Mouse (Mus musculus): ENCODE results near the gene Ryr3. TPM values are rescaled to one million over a fixed set of nuclear protein-coding genes. Genes with fewer than 3 reads are reported as not detected.

The Ryr3 gene
- polyA plus RNA-seq, 1 experiment from 2014 or later: 1.6 TPM

DNA sequence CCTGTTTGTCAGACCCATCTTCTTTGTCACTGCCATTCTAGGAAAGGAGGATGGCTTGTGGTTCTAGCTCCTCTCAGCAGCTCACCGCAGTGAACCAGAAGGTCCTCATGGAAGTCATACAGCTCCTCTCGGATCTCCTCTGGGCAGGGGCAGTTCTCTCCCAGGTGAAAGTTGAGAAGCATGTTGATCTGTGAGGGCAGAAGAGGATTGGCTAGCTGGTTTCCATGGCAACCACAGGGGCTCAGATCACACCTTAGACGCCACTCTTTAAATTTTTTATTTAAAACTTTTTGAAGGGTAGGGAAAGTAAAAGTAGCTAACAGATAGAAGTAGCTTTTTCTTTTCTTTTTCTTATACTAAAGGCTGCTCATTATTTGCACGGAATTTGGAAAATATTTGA, 390.3 kb downstream of the Ryr3 start:
- Histone ChIP-seq H3K4me1 (ENCODE audit: insufficient read depth, low read length) (no peaks in the 10 kb centered on the region), H3K9ac (replicated peaks; ENCODE audit: low read length) (no peak overlapping the region), H3K27me3 (ENCODE audit: insufficient read depth, low read length) (no peaks in the 10 kb centered on the region), H3K4me2 (replicated peaks; ENCODE audit: low read depth, low read length) (no peak overlapping the region), H3K4me3 (ENCODE audit: low read length) (no peak overlapping the region), H3K27ac (ENCODE audit: low read length) (no peak overlapping the region), H3K36me3 (ENCODE audit: insufficient read depth, low read length) (no peaks in the 10 kb centered on the region), H3K9me3 (ENCODE audit: low read length) (no peaks in the 10 kb centered on the region)
- WGBS: 24% methylated on average over 4 of the region's 4 CpGs
- ATAC-seq (ENCODE audit: low FRiP score, low TSS enrichment): no peak

GRCm38 (mm10) chr2:112822721-112823120, 394.2 kb downstream of the Ryr3 start:
- 31% methylated on average over 3 of the region's 3 CpGs for WGBS
- H3K9me3 ChIP-seq (ENCODE audit: low read length): no peaks in the 10 kb centered on the region
- no peaks in the 10 kb centered on the region for H3K36me3 ChIP-seq (ENCODE audit: insufficient read depth, low read length)
- H3K4me2 ChIP-seq (replicated peaks; ENCODE audit: low read depth, low read length): no peak overlapping the region
- no peak overlapping the region for H3K9ac ChIP-seq (replicated peaks; ENCODE audit: low read length)
- no peaks in the 10 kb centered on the region for H3K4me1 ChIP-seq (ENCODE audit: insufficient read depth, low read length)
- no peak overlapping the region for H3K27ac ChIP-seq (ENCODE audit: low read length)
- 0 out of 2 replicates have a peak, but pooled peaks have one; percentile 23 for ATAC-seq (ENCODE audit: low FRiP score, low TSS enrichment)
- no peak overlapping the region for H3K4me3 ChIP-seq (ENCODE audit: low read length)
- no peaks in the 10 kb centered on the region for H3K27me3 ChIP-seq (ENCODE audit: insufficient read depth, low read length)

DNA sequence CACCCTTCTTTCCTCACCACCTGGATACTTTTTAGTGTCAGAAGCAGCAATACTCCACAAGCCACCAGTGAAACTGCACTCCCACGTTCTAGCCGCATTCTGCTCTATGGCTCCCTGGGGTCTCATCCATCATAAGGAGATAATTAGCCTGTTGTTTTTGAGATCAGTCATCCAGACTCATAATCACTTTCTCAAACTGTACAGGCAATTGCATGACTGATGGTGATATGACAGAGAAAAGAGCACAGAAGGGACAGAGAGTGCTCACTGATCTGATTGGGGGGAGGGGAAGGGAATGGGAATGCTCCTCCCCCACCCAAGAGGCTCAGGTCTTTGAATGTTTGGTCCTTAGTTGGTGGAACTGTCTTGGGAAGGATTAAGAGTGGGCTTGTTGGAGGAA, 397.8 kb downstream of the Ryr3 start:
- H3K4me1 ChIP-seq (ENCODE audit: insufficient read depth, low read length): no peaks in the 10 kb centered on the region
- WGBS: 53% methylated on average over 2 of the region's 2 CpGs
- no peaks in the 10 kb centered on the region for H3K27me3 ChIP-seq (ENCODE audit: insufficient read depth, low read length)
- no peaks in the 10 kb centered on the region for H3K36me3 ChIP-seq (ENCODE audit: insufficient read depth, low read length)
- H3K9ac ChIP-seq (replicated peaks; ENCODE audit: low read length): no peak overlapping the region
- no peak overlapping the region for H3K27ac ChIP-seq (ENCODE audit: low read length)
- H3K4me3 ChIP-seq (ENCODE audit: low read length): no peak overlapping the region
- ATAC-seq (ENCODE audit: low FRiP score, low TSS enrichment): no peak
- no peak overlapping the region for H3K4me2 ChIP-seq (replicated peaks; ENCODE audit: low read depth, low read length)
- H3K9me3 ChIP-seq (ENCODE audit: low read length): no peaks in the 10 kb centered on the region

GRCm38 (mm10) chr2:112816976-112817375, 399.9 kb downstream of the Ryr3 start:
- 13% methylated on average over 3 of the region's 3 CpGs for WGBS
- Histone ChIP-seq H3K4me3 (ENCODE audit: low read length) (no peak overlapping the region), H3K4me2 (replicated peaks; ENCODE audit: low read depth, low read length) (no peak overlapping the region), H3K9me3 (ENCODE audit: low read length) (no peaks in the 10 kb centered on the region), H3K9ac (replicated peaks; ENCODE audit: low read length) (no peak overlapping the region), H3K4me1 (ENCODE audit: insufficient read depth, low read length) (no peaks in the 10 kb centered on the region), H3K27ac (ENCODE audit: low read length) (no peak overlapping the region), H3K27me3 (ENCODE audit: insufficient read depth, low read length) (no peaks in the 10 kb centered on the region), H3K36me3 (ENCODE audit: insufficient read depth, low read length) (no peaks in the 10 kb centered on the region)
- no peak for ATAC-seq (ENCODE audit: low FRiP score, low TSS enrichment)

DNA sequence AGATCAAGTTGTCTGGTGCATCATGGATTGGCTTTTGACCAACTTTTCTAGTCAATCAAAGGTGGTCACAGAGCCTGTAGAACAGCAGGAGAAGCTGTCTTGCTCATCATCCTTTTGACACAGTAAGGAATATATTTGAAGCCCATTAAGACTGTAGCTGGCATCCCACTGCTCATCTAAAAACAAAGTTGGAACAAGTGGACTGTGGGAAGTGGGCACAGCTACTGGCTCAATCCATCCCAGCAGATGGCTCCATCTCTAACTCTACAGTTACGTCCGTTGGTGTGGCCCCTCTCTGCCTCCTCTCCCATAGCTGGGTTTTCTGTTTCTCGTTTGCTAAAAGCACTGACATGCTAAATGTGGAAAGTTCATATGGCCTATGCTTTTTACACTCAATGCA, 400.9 kb downstream of the Ryr3 start:
- Histone ChIP-seq H3K27me3 (ENCODE audit: insufficient read depth, low read length) (no peaks in the 10 kb centered on the region), H3K4me2 (replicated peaks; ENCODE audit: low read depth, low read length) (no peak overlapping the region), H3K4me3 (ENCODE audit: low read length) (no peak overlapping the region), H3K9ac (replicated peaks; ENCODE audit: low read length) (no peak overlapping the region), H3K36me3 (ENCODE audit: insufficient read depth, low read length) (no peaks in the 10 kb centered on the region), H3K9me3 (ENCODE audit: low read length) (no peaks in the 10 kb centered on the region), H3K27ac (ENCODE audit: low read length) (no peak overlapping the region), H3K4me1 (ENCODE audit: insufficient read depth, low read length) (no peaks in the 10 kb centered on the region)
- ATAC-seq (ENCODE audit: low FRiP score, low TSS enrichment): no peak
- 75% methylated on average over 3 of the region's 3 CpGs for WGBS

- Histone ChIP-seq H3K4me1 (ENCODE audit: insufficient read depth, low read length) (no peaks in the 10 kb centered on the region), H3K4me3 (ENCODE audit: low read length) (no peak overlapping the region), H3K27me3 (ENCODE audit: insufficient read depth, low read length) (no peaks in the 10 kb centered on the region), H3K36me3 (ENCODE audit: insufficient read depth, low read length) (no peaks in the 10 kb centered on the region), H3K9me3 (ENCODE audit: low read length) (no peaks in the 10 kb centered on the region), H3K4me2 (replicated peaks; ENCODE audit: low read depth, low read length) (no peak overlapping the region), H3K9ac (replicated peaks; ENCODE audit: low read length) (no peak overlapping the region), H3K27ac (ENCODE audit: low read length) (no peak overlapping the region)
- ATAC-seq (ENCODE audit: low FRiP score, low TSS enrichment): no peak
- 68% methylated on average over 5 of the region's 5 CpGs for WGBS
Observed at GRCm38 (mm10) chr2:112812637-112813402, 404.1 kb downstream of the Ryr3 start.

DNA sequence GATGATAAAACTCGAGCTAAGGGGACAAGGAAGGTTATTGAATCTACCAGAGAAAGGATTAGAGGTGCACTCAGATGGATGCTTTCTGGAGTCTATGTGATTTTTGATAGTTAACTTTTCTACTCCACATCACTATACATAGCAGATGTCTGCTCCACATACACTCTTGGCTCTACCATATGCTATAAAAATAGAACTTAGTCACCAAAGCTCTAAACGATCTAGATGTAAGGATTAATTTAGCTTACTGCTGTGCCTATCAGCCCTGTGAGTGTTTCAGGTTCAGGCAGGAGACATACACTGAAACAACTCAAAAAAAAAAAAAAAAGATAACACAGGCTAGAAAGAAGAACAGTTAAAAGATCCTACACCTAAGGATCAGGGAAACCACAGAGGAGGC, 410.9 kb downstream of the Ryr3 start:
- H3K36me3 ChIP-seq (ENCODE audit: insufficient read depth, low read length): no peaks in the 10 kb centered on the region
- H3K9me3 ChIP-seq (ENCODE audit: low read length): no peaks in the 10 kb centered on the region
- H3K27ac ChIP-seq (ENCODE audit: low read length): no peak overlapping the region
- no peaks in the 10 kb centered on the region for H3K27me3 ChIP-seq (ENCODE audit: insufficient read depth, low read length)
- no peak for ATAC-seq (ENCODE audit: low FRiP score, low TSS enrichment)
- H3K9ac ChIP-seq (replicated peaks; ENCODE audit: low read length): no peak overlapping the region
- H3K4me3 ChIP-seq (ENCODE audit: low read length): no peak overlapping the region
- no peaks in the 10 kb centered on the region for H3K4me1 ChIP-seq (ENCODE audit: insufficient read depth, low read length)
- 68% methylated on average over 2 of the region's 2 CpGs for WGBS
- no peak overlapping the region for H3K4me2 ChIP-seq (replicated peaks; ENCODE audit: low read depth, low read length)

DNA sequence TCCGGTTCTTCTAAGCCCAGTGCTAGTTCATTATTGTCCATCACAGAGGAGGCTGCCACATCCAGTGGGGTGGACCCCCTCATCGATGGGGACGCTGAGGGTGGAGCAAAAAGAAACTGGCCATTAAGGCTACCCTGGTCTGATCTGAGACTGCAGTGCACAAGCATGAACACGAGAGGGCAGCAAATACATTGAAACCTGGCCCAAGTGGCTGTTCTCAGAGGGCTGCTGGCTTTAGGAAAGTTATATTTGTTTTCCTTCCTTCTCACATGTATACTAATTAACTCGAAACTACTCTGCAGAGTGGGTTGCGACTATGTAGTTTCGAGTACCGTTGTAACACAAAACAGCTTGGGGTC, 416.9 kb downstream of the Ryr3 start:
- Histone ChIP-seq H3K4me3 (ENCODE audit: low read length) (no peak overlapping the region), H3K4me1 (ENCODE audit: insufficient read depth, low read length) (no peaks in the 10 kb centered on the region), H3K27ac (ENCODE audit: low read length) (no peak overlapping the region), H3K9ac (replicated peaks; ENCODE audit: low read length) (no peak overlapping the region), H3K4me2 (replicated peaks; ENCODE audit: low read depth, low read length) (no peak overlapping the region), H3K9me3 (ENCODE audit: low read length) (no peaks in the 10 kb centered on the region), H3K27me3 (ENCODE audit: insufficient read depth, low read length) (no peaks in the 10 kb centered on the region), H3K36me3 (ENCODE audit: insufficient read depth, low read length) (no peaks in the 10 kb centered on the region)
- 3% methylated on average over 8 of the region's 8 CpGs for WGBS
- ATAC-seq (ENCODE audit: low FRiP score, low TSS enrichment): peak; percentile 75; the same call in 1 of the 2 replicates

DNA sequence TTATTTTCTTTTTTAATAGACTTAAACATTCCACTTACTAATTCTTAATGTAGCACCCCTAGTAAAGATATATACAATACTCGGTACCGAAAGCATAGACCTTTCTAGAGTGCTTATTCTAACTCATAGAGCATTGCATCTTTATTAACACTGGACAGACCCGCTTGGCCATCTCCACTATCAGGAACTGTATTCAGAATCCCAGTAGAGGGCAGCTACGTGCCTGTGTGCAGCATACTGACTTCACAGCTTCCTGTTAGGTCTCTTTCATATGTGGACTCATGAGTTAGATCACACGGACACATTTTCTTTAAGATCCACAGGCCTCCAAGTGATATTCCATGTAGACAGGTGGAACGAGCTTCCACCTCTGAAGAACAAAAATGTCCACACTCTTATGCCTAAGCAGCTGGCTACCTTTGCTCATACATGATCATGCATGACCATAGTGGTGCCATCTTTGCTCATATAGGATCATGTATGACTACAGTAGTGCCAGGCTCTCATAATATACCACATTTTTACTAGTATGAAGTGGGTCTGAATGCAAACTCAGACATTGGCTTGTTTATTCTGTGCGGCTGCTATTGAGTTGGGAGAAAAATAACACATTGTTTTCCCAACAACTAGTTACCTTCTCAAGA, 417.4 kb downstream of the Ryr3 start:
- no peaks in the 10 kb centered on the region for H3K27me3 ChIP-seq (ENCODE audit: insufficient read depth, low read length)

DNA sequence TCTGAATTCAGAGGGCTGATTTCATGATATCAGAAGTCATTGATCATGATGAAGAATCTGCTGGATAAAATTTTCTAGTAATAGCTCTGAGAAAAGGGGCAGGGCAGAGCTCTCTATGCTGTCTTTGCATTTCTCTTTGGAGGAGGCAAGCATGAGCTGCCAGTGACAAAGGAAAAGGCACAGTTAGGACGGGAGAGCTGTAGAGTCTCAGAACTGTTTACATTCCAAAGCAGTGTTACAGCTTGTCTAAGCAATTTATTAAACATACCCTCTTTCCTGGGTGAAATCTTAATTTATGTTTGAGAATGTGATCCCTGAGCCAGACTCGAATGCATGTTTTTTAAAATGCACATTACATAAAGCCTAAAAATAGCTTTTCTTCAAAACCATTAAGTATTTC, 435.3 kb downstream of the Ryr3 start:
- no peak overlapping the region for H3K27ac ChIP-seq (ENCODE audit: low read length)
- no peak for ATAC-seq (ENCODE audit: low FRiP score, low TSS enrichment)

More for the DNA sequence above, 417.4 kb downstream of the Ryr3 start:
- WGBS: 82% methylated on average over 7 of the region's 7 CpGs
- H3K4me3 ChIP-seq (ENCODE audit: low read length): no peak overlapping the region
- H3K9me3 ChIP-seq (ENCODE audit: low read length): no peaks in the 10 kb centered on the region
- ATAC-seq (ENCODE audit: low FRiP score, low TSS enrichment): no peak
- no peak overlapping the region for H3K27ac ChIP-seq (ENCODE audit: low read length)
- H3K4me2 ChIP-seq (replicated peaks; ENCODE audit: low read depth, low read length): no peak overlapping the region
- H3K4me1 ChIP-seq (ENCODE audit: insufficient read depth, low read length): no peaks in the 10 kb centered on the region
- H3K36me3 ChIP-seq (ENCODE audit: insufficient read depth, low read length): no peaks in the 10 kb centered on the region
- no peak overlapping the region for H3K9ac ChIP-seq (replicated peaks; ENCODE audit: low read length)

More for the DNA sequence above, 435.3 kb downstream of the Ryr3 start:
- Histone ChIP-seq H3K27me3 (ENCODE audit: insufficient read depth, low read length) (no peaks in the 10 kb centered on the region), H3K36me3 (ENCODE audit: insufficient read depth, low read length) (no peaks in the 10 kb centered on the region), H3K4me2 (replicated peaks; ENCODE audit: low read depth, low read length) (no peak overlapping the region), H3K9me3 (ENCODE audit: low read length) (no peaks in the 10 kb centered on the region), H3K4me1 (ENCODE audit: insufficient read depth, low read length) (no peaks in the 10 kb centered on the region), H3K9ac (replicated peaks; ENCODE audit: low read length) (no peak overlapping the region), H3K4me3 (ENCODE audit: low read length) (no peak overlapping the region)
- WGBS: 35% methylated on average over 2 of the region's 2 CpGs
